Mouse (Mus musculus) induced T-regulatory cell, adult 2 months (primary cell): ENCODE data around the gene Pgrmc1.

Source experiments
- DNase-seq: peaks from one replicate; pipeline ENCODE4 v3.0.0-alpha.2; 2012; ENCODE audit warnings: low read depth

The Pgrmc1 gene

GRCm38 (mm10) chrX:36604040-36604439 is 6.0 kb downstream of the Pgrmc1 start:
- DNase-seq: no peak

GRCm38 (mm10) chrX:36609117-36609516 is 11.1 kb downstream of the Pgrmc1 start:
- peak; percentile 48 for DNase-seq

DNA sequence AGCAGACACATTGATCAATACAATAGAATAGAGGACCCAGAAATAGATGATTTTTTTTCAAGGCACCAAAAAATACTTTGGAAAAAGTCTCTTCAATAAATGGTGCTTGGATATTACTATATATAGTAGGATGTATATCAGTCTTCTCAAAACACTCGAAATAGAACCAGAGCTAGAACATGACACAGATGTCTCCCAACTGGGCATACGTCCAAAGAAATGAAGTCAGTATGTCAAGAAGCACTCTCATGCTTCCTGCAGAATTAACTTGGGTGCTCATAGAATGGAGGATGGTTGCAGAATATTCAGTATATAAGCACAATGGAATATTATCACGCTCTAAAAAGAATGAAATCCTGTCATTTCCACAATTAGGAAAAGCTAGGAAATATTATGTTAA is 30.1 kb downstream of the Pgrmc1 start:
- no peak for DNase-seq

DNA sequence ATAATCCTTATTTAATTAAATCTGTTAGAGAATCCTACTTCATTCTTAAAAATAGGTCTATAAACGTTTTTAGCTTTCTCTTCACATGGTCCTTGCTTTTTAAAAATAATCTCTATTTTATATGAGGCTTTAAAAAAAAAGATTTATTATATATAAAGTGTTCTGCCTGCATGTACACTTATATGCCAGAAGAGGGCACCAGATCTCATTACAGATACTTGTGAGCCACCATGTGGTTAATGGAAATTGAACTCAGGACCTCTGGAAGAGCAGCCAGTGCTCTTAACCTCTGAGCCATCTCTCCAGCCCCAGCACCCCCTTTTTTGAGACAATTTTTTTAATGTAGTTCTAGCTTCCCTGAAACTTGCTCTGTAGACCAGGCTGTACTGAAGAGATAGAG is 32.8 kb downstream of the Pgrmc1 start:
- DNase-seq: peak; percentile 14

DNA sequence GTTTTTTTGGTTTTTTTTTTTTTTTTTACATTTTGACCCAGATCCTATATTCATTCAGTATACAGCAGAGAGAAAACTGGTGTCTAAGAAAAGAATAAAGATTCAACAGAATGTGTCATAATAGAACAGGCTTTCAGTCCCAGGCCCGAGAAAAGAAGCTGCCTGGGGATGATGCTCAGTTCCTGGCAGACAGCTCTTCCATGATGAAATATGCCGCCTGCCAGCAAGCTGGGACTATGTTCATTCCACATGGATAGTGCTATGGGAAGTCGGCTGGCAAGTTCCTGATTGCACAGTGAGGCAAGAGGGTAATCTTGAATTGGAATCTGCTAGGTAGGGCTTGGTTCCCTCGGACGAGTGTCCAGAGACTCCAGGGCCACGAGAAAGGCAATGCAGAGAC is 42.0 kb downstream of the Pgrmc1 start:
- no peak for DNase-seq

DNA sequence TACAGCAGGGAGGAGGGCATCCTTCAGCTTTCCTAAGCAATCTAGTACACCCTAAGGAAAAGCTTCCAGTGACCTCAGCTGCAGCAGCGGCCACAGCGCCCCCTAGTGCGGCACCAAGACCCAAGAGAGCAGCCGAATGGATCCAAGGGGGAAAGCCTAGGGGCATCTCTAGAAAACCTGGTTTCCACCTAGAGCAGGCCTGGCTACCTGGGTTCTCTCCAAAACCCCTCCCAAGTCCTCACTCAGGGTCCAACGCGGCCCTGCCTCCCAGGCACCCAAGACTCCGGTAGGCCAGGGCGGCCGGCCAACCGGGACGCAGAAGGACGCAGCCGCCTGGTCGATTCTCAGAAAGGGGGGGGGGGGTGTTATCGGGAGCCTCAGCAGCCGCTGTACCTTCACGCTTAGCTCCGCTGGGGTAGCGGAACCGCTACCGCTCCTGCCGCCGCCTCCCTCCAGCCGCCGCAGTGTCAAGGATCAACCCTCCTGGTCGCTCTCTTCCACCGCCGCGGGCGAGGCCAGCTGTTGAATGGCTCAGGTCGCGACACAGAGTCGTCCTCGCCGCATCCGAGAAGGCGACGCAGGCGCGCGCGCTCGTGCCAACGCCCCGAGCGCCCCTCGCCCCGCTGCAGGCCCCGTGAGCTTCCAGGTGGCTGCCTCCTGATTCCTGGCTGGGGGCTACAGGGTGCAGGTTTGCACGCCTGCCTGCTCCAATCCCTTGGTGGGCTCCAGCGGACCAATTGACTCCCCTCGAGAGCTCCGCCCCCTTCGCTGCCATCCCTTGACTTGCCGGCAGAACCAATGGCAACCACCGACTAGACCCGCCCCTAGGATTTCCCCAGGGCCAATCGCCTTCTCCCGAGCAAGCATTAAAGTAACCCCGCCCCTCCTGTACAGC is 46.9 kb downstream of the Pgrmc1 start, which contains the start of gene Akap17b:
Gene Akap17b (minus strand): TSS at position 739 of the 895 bp plus-strand sequence.
- DNase-seq: peak; percentile 88
